Mouse (Mus musculus) limb, embryonic 14.5 days (tissue): ENCODE data around the gene Nxpe4. TPM values are rescaled to one million over a fixed set of nuclear protein-coding genes. Genes with fewer than 3 reads are reported as not detected.

ENCODE experiments used
- ATAC-seq: fragments of 200-750 bp; cut with Nextera tagmentation; 2 replicates; pipeline ENCODE4 v1.8.0; 2017; ENCODE audit warnings: low read depth, moderate number of reproducible peaks, moderate TSS enrichment; ENCODE audit not compliant: low FRiP score
- DNase-seq: peaks from one replicate; pipeline ENCODE4 v3.0.0-alpha.2; 2015; ENCODE audit warnings: low spot score
- H3K27ac ChIP-seq: fragments of 300-500 bp; sonication (generic); replicated peaks from 2 replicates; pipeline ENCODE4 v1.5.1; 2014; ENCODE audit warnings: low read depth, mild to moderate bottlenecking, low read length, moderate library complexity, mixed read lengths
- H3K27me3 ChIP-seq: fragments of 300-500 bp; sonication (generic); 2 replicates; pipeline ENCODE4 v1.6.1; 2014; ENCODE audit warnings: low read length, mixed read lengths; ENCODE audit not compliant: control insufficient read depth, insufficient read depth
- H3K36me3 ChIP-seq: fragments of 300-500 bp; sonication (generic); 2 replicates; pipeline ENCODE4 v1.6.1; 2014; ENCODE audit warnings: mild to moderate bottlenecking, low read length, moderate library complexity, mixed read lengths; ENCODE audit not compliant: control insufficient read depth, insufficient read depth
- H3K4me1 ChIP-seq: fragments of 300-500 bp; sonication (generic); 2 replicates; pipeline ENCODE4 v1.6.1; 2014; ENCODE audit warnings: antibody characterized with exemption, low read length, mixed read lengths; ENCODE audit not compliant: control insufficient read depth, insufficient read depth
- H3K4me2 ChIP-seq: fragments of 300-500 bp; sonication (generic); replicated peaks from 2 replicates; pipeline ENCODE4 v1.6.1; 2014; ENCODE audit warnings: low read depth, mild to moderate bottlenecking, low read length, moderate library complexity; ENCODE audit not compliant: severe bottlenecking
- H3K4me3 ChIP-seq: fragments of 300-500 bp; sonication (generic); replicated peaks from 2 replicates; pipeline ENCODE4 v1.5.1; 2014; ENCODE audit warnings: low read length
- H3K9ac ChIP-seq: fragments of 300-500 bp; sonication (generic); 2 replicates; pipeline ENCODE4 v1.6.1; 2014; ENCODE audit warnings: mild to moderate bottlenecking, low read depth, low read length, moderate library complexity; ENCODE audit not compliant: severe bottlenecking
- H3K9me3 ChIP-seq: fragments of 300-500 bp; sonication (generic); 2 replicates; pipeline ENCODE4 v1.6.1; 2016; ENCODE audit warnings: low read length; ENCODE audit not compliant: control insufficient read depth
- POLR2A ChIP-seq: fragments of 200-500 bp; IDR thresholded peaks from 2 replicates; pipeline ENCODE4 v1.8.0; 2012; ENCODE audit warnings: inconsistent platforms, mild to moderate bottlenecking, moderate library complexity, borderline replicate concordance; ENCODE audit not compliant: insufficient read depth, insufficient read length; ENCODE audit errors: extremely low read depth
- WGBS: fragments of 180-500 bp; shearing (Covaris S2); extraction: QIAGEN DNeasy Blood & Tissue Kit; methylation state at CpG from one replicate; pipeline ENCODE4 v1.1.7; 2014; 5-methylcytosine and 5-hydroxymethylcytosine counted together
- polyA plus RNA-seq, 2 experiments: library from polyadenylated mRNA; depleted of rRNA in 1 of 2; stranded (reverse) in 1 of 2; unstranded in 1 of 2; fragments of >200 nt; fragmentation: Nextera tagmentation in 1 of 2; extraction: Ambion mirVana in 1 of 2; gene quantifications; 2 replicates each; pipeline versions ENCODE4 v1.2.1 to v1.2.3; 2012 to 2014

The Nxpe4 gene
- polyA plus RNA-seq (2012; rRNA removed) (6.3 and 6.5 TPM in 2 replicates), polyA plus RNA-seq (2014; fragmentation: Nextera tagmentation; extraction: Ambion mirVana) (8.2 and 9.4 TPM in 2 replicates)

GRCm38 (mm10) chr9:48161505-48162192, at the start of gene Nxpe4:
Gene Nxpe4, plus strand, starts transcription at chr9:48162023.
- peak; percentile 82; the same call in 1 of the 2 replicates for ATAC-seq

GRCm38 (mm10) chr9:48126815-48127214, 35.0 kb upstream of the Nxpe4 start:
- Histone ChIP-seq H3K27me3 (no peaks in the 10 kb centered on the region), H3K9ac (no peak overlapping the region), H3K4me1 (no peaks in the 10 kb centered on the region), H3K4me3 (no peak overlapping the region), H3K4me2 (no peak overlapping the region), H3K27ac (no peak overlapping the region), H3K36me3 (no peaks in the 10 kb centered on the region), H3K9me3 (no peaks in the 10 kb centered on the region)
- 30% methylated on average over 3 of the region's 3 CpGs for WGBS
- no peak for TF ChIP-seq POLR2A
- DNase-seq (no peak), ATAC-seq (no peak)

More at GRCm38 (mm10) chr9:48161505-48162192, at the start of gene Nxpe4:
- Histone ChIP-seq H3K4me2 (peak within 1 kb of the TSS; percentile 54), H3K9ac (peak within 1 kb of the TSS; percentile 47), H3K27me3 (no peaks in the 10 kb centered on the region), H3K27ac (no peak within 1 kb of the TSS), H3K9me3 (no peaks in the 10 kb centered on the region), H3K36me3 (no peaks in the 10 kb centered on the region), H3K4me3 (peak within 1 kb of the TSS; percentile 43), H3K4me1 (0 out of 2 replicates have a peak, but pooled peaks cover 7% of the 10 kb centered on the region)
- WGBS: 35% methylated on average over 12 of the region's 12 CpGs
- no peak for TF ChIP-seq POLR2A
- DNase-seq: peak; percentile 90

GRCm38 (mm10) chr9:48137507-48137906, 24.3 kb upstream of the Nxpe4 start:
- ATAC-seq (no peak), DNase-seq (peak; percentile 78)
- H3K4me1 ChIP-seq: no peaks in the 10 kb centered on the region
- no peaks in the 10 kb centered on the region for H3K36me3 ChIP-seq
- H3K9me3 ChIP-seq: no peaks in the 10 kb centered on the region
- WGBS: 26% methylated on average over 3 of the region's 3 CpGs
- no peak overlapping the region for H3K27ac ChIP-seq
- H3K4me2 ChIP-seq: no peak overlapping the region
- H3K4me3 ChIP-seq: no peak overlapping the region
- H3K9ac ChIP-seq: no peak overlapping the region
- no peak for TF ChIP-seq POLR2A
- H3K27me3 ChIP-seq: no peaks in the 10 kb centered on the region; the same call in 1 of the 2 replicates

GRCm38 (mm10) chr9:48140485-48141411, 21.1 kb upstream of the Nxpe4 start:
- TF ChIP-seq POLR2A: no peak
- Histone ChIP-seq H3K27ac (no peak overlapping the region), H3K27me3 (no peaks in the 10 kb centered on the region; the same call in 1 of the 2 replicates), H3K4me3 (no peak overlapping the region), H3K4me2 (no peak overlapping the region), H3K9me3 (no peaks in the 10 kb centered on the region), H3K36me3 (no peaks in the 10 kb centered on the region), H3K4me1 (no peaks in the 10 kb centered on the region), H3K9ac (no peak overlapping the region)
- WGBS: 29% methylated on average over 8 of the region's 8 CpGs
- ATAC-seq (no peak), DNase-seq (no peak)

GRCm38 (mm10) chr9:48142646-48143045, 19.2 kb upstream of the Nxpe4 start:
- no peak overlapping the region for H3K27ac ChIP-seq
- no peaks in the 10 kb centered on the region for H3K4me1 ChIP-seq
- 79% methylated on average over 6 of the region's 6 CpGs for WGBS
- DNase-seq: no peak
- no peak overlapping the region for H3K9ac ChIP-seq
- no peak overlapping the region for H3K4me2 ChIP-seq
- no peak for ATAC-seq
- no peaks in the 10 kb centered on the region for H3K36me3 ChIP-seq
- H3K27me3 ChIP-seq: no peaks in the 10 kb centered on the region; the same call in 1 of the 2 replicates
- no peak overlapping the region for H3K4me3 ChIP-seq
- H3K9me3 ChIP-seq: no peaks in the 10 kb centered on the region
- TF ChIP-seq POLR2A: no peak
